Mouse (Mus musculus) hindbrain, postnatal 0 days (tissue): ENCODE results near the gene Pcdh19. TPM values are rescaled to one million over a fixed set of nuclear protein-coding genes. Genes with fewer than 3 reads are reported as not detected.
"Not testable (repeated sequence)": the region's sequence is repeated elsewhere in the genome, so short reads cannot be mapped to it uniquely, and the experiment has no call there.

Source experiments
- ATAC-seq: fragments of 200-750 bp; cut with Nextera tagmentation; 2 replicates; pipeline ENCODE4 v1.8.0; 2017; ENCODE audit warnings: mild to moderate bottlenecking, moderate TSS enrichment, moderate library complexity
- DNase-seq: peaks from one replicate; pipeline ENCODE4 v3.0.0-alpha.2; 2015; ENCODE audit warnings: low spot score
- H3K27ac ChIP-seq: fragments of 300-500 bp; sonication (generic); 2 replicates; pipeline ENCODE4 v1.5.1; 2014; ENCODE audit warnings: mild to moderate bottlenecking
- H3K27me3 ChIP-seq: fragments of 300-500 bp; sonication (generic); 2 replicates; pipeline ENCODE4 v1.6.1; 2014; ENCODE audit warnings: low read length, mixed read lengths; ENCODE audit not compliant: insufficient read depth
- H3K36me3 ChIP-seq: fragments of 300-500 bp; sonication (generic); 2 replicates; pipeline ENCODE4 v1.6.1; 2014; ENCODE audit warnings: low read length, mixed read lengths; ENCODE audit not compliant: insufficient read depth
- H3K4me1 ChIP-seq: fragments of 300-500 bp; sonication (generic); 2 replicates; pipeline ENCODE4 v1.6.1; 2014; ENCODE audit warnings: antibody characterized with exemption, low read length, mixed read lengths; ENCODE audit not compliant: insufficient read depth
- H3K4me2 ChIP-seq: fragments of 300-500 bp; sonication (generic); 2 replicates; pipeline ENCODE4 v1.6.1; 2014; ENCODE audit warnings: low read depth, mild to moderate bottlenecking, low read length, moderate library complexity, mixed read lengths
- H3K4me3 ChIP-seq: fragments of 300-500 bp; sonication (generic); 2 replicates; pipeline ENCODE4 v1.5.1; 2014; ENCODE audit warnings: low read length
- H3K9ac ChIP-seq: fragments of 300-500 bp; sonication (generic); replicated peaks from 2 replicates; pipeline ENCODE4 v1.6.1; 2014; ENCODE audit warnings: mild to moderate bottlenecking, low read length, moderate library complexity, mixed read lengths
- H3K9me3 ChIP-seq: fragments of 300-500 bp; sonication (generic); 2 replicates; pipeline ENCODE4 v1.6.1; 2016; ENCODE audit warnings: low read length, mixed read lengths
- CTCF ChIP-seq: IDR thresholded peaks from 2 replicates; pipeline ENCODE4 v1.5.1; 2016; ENCODE audit warnings: antibody characterized with exemption, control low read depth, low read depth
- WGBS: fragments of 180-500 bp; shearing (Covaris S2); extraction: QIAGEN DNeasy Blood & Tissue Kit; methylation state at CpG from one replicate; pipeline ENCODE4 v1.1.7; 2014; 5-methylcytosine and 5-hydroxymethylcytosine counted together
- polyA plus RNA-seq: library from polyadenylated mRNA; unstranded; fragments of >200 nt; fragmentation: Nextera tagmentation; extraction: Ambion mirVana; gene quantifications from 2 replicates; pipeline ENCODE4 v1.2.1, GENCODE M21; 2015
- total RNA-seq: library from RNA; depleted of rRNA; stranded (reverse); fragments of >200 nt; gene quantifications from 2 replicates; pipeline ENCODE4 v1.2.3, GENCODE M21; 2014; rRNA removed

The Pcdh19 gene
- total RNA-seq (41.4 and 47.9 TPM in 2 replicates), polyA plus RNA-seq (19.7 and 20.9 TPM in 2 replicates)

GRCm38 (mm10) chrX:133688840-133689239 is at the start of gene Pcdh19:
TSS of gene Pcdh19 (minus strand) at chrX:133688987.
- no peaks in the 10 kb centered on the region for H3K9me3 ChIP-seq
- H3K9ac ChIP-seq = peak within 1 kb of the TSS; percentile 49
- DNase-seq (peak; percentile 89), ATAC-seq (peak; percentile 93)
- 32% methylated on average over 23 of the region's 26 CpGs for WGBS
- H3K36me3 ChIP-seq = no peaks in the 10 kb centered on the region
- peak within 1 kb of the TSS; percentile 70 for H3K4me2 ChIP-seq
- H3K4me1 ChIP-seq = no peaks in the 10 kb centered on the region
- peak within 1 kb of the TSS; percentile 69 for H3K27ac ChIP-seq
- no peak for TF ChIP-seq CTCF
- H3K4me3 ChIP-seq = peak within 1 kb of the TSS; percentile 53
- H3K27me3 ChIP-seq = no peaks in the 10 kb centered on the region

DNA sequence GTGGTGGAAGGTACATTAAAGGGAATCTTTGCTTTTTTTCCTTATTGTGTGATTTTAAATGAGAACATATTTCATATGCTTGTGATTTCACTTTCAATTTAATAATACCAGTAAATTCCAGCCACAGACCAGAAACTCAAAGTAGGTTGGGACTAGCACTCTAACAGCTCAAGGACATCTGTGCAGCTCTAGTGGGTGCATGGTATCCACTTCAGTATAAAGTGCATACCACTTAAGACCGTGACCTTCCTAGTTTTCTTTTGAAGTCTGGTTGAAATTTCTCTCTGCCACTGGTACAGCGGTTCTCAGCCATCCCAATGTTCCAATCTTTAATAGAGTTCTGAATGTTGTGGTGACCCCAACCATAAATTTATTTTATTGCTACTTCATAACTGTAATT is 47.1 kb upstream of the Pcdh19 start:
- 92% methylated on average over 2 of the region's 2 CpGs for WGBS
- TF ChIP-seq CTCF = no peak
- H3K9ac ChIP-seq = no peak overlapping the region
- H3K4me1 ChIP-seq = no peaks in the 10 kb centered on the region
- ATAC-seq (no peak), DNase-seq (no peak)
- no peak overlapping the region for H3K4me2 ChIP-seq
- no peak overlapping the region for H3K4me3 ChIP-seq
- H3K36me3 ChIP-seq = no peaks in the 10 kb centered on the region
- H3K9me3 ChIP-seq = no peaks in the 10 kb centered on the region
- H3K27me3 ChIP-seq = no peaks in the 10 kb centered on the region
- no peak overlapping the region for H3K27ac ChIP-seq

- Histone ChIP-seq H3K27ac (no peak overlapping the region), H3K9ac (no peak overlapping the region), H3K36me3 (no peaks in the 10 kb centered on the region), H3K4me3 (no peak overlapping the region), H3K4me2 (no peak overlapping the region), H3K4me1 (no peaks in the 10 kb centered on the region), H3K27me3 (no peaks in the 10 kb centered on the region), H3K9me3 (no peaks in the 10 kb centered on the region)
- peak; percentile 63 for TF ChIP-seq CTCF
- no peak for ATAC-seq
- DNase-seq = peak; percentile 25
- WGBS = 51% methylated on average over 6 of the region's 6 CpGs
Observed at GRCm38 (mm10) chrX:133734984-133735383, 46.2 kb upstream of the Pcdh19 start.

DNA sequence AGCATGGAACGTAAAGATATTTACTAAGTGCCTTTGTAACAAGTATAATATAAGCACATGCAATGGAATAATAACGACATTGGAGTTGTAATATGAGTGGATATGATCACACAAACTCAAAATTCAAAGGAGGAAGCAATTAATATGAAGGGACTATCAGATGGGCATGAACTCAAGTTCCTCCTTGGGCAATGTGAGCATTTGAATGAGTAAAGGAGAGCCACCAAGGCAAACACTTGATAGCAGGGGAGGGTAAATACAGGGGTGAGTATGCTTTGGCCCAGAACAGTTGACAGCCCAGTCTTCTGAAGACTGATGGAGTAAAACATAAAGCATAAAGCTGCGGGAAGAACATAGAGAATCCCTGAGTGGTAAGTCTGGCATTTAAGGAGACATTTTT is 32.7 kb upstream of the Pcdh19 start:
- H3K27me3 ChIP-seq = no peaks in the 10 kb centered on the region
- DNase-seq = no peak
- no peaks in the 10 kb centered on the region for H3K36me3 ChIP-seq
- H3K4me2 ChIP-seq = no peak overlapping the region
- no peak overlapping the region for H3K9ac ChIP-seq
- no peaks in the 10 kb centered on the region for H3K4me1 ChIP-seq
- no peak overlapping the region for H3K4me3 ChIP-seq
- H3K9me3 ChIP-seq = no peaks in the 10 kb centered on the region
- 88% methylated on average over 3 of the region's 3 CpGs for WGBS
- no peak overlapping the region for H3K27ac ChIP-seq
- TF ChIP-seq CTCF = no peak
- no peak for ATAC-seq

DNA sequence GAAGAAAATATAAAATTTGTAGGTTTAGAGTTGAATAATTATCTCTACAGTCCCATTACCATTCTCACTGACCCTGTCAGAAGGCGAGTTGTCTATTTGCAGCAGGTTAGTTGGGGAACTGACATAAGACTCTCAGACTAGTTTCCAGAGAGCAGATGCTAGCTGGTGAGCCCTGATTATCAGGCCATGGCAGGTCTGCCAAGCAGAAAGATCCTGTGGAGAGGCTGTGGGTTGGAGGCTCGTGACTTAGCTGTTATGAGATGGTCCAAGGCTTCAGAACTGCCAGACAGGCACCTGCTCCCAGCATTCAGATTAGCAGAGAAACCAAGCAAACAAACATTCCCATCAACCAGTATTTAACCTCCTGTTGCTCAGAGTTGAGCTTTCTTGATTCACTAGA is 21.8 kb upstream of the Pcdh19 start:
- Histone ChIP-seq H3K27ac (no peak overlapping the region), H3K9me3 (no peaks in the 10 kb centered on the region), H3K9ac (no peak overlapping the region), H3K4me3 (no peak overlapping the region), H3K36me3 (no peaks in the 10 kb centered on the region), H3K27me3 (no peaks in the 10 kb centered on the region), H3K4me1 (no peaks in the 10 kb centered on the region), H3K4me2 (no peak overlapping the region)
- WGBS = 41% methylated on average over 2 of the region's 2 CpGs
- TF ChIP-seq CTCF = no peak
- ATAC-seq = peak; percentile 69
- peak; percentile 37 for DNase-seq

GRCm38 (mm10) chrX:133702902-133703301 is 14.1 kb upstream of the Pcdh19 start:
- Histone ChIP-seq H3K27ac (no peak overlapping the region), H3K4me1 (no peaks in the 10 kb centered on the region), H3K4me2 (no peak overlapping the region), H3K9me3 (no peaks in the 10 kb centered on the region), H3K4me3 (no peak overlapping the region), H3K27me3 (no peaks in the 10 kb centered on the region), H3K36me3 (no peaks in the 10 kb centered on the region), H3K9ac (no peak overlapping the region)
- 93% methylated on average over 1 of the region's 1 CpGs for WGBS
- TF ChIP-seq CTCF = no peak
- DNase-seq = no peak
- no peak for ATAC-seq

DNA sequence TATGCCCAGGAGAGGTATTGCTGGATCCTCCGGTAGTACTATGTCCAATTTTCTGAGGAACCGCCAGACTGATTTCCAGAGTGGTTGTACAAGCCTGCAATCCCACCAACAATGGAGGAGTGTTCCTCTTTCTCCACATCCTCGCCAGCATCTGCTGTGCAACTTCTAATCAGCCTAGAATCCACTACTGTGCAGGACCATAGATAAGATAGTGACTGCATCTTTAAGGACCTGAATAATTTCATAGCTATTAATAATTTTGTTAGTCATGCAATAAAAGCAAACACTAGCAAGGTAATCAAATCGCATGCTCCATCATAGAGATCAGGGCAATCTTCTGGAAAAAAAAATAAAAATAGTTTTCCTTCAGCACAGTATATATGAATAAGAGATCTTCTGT is 9.1 kb upstream of the Pcdh19 start:
- not testable (repeated sequence) for ATAC-seq, DNase-seq
- 73% methylated on average over 2 of the region's 4 CpGs for WGBS

More for the DNA sequence above, 9.1 kb upstream of the Pcdh19 start:
- H3K9ac ChIP-seq, H3K4me1 ChIP-seq, H3K4me2 ChIP-seq, H3K27me3 ChIP-seq, H3K27ac ChIP-seq, H3K36me3 ChIP-seq, H3K9me3 ChIP-seq, H3K4me3 ChIP-seq: not testable (repeated sequence)
